Mouse (Mus musculus) embryonic facial prominence, embryonic 11.5 days (tissue): ENCODE measurements around the gene Gpr88. TPM values are rescaled to one million over a fixed set of nuclear protein-coding genes. Genes with fewer than 3 reads are reported as not detected.
A peak's percentile ranks its signal among the peaks of the same experiment; 100 is the strongest.

Experiments used
- ATAC-seq: fragments of 200-750 bp; cut with Nextera tagmentation; replicated peaks from 2 replicates; pipeline ENCODE4 v1.8.0; 2017; ENCODE audit warnings: low read depth; ENCODE audit not compliant: insufficient number of reproducible peaks, low FRiP score, low TSS enrichment
- DNase-seq: peaks from one replicate; pipeline ENCODE4 v3.0.0-alpha.2; 2015; ENCODE audit warnings: low spot score
- H3K27ac ChIP-seq: fragments of 300-500 bp; sonication (generic); replicated peaks from 2 replicates; pipeline ENCODE4 v1.5.1; 2014; ENCODE audit warnings: mild to moderate bottlenecking, low read depth, low read length, control low read depth
- H3K27me3 ChIP-seq: fragments of 300-500 bp; sonication (generic); 2 replicates; pipeline ENCODE4 v1.6.1; 2014; ENCODE audit warnings: mild to moderate bottlenecking, low read length, moderate library complexity, mixed read lengths; ENCODE audit not compliant: control insufficient read depth, insufficient read depth
- H3K36me3 ChIP-seq: fragments of 300-500 bp; sonication (generic); replicated peaks from 2 replicates; pipeline ENCODE4 v1.6.1; 2014; ENCODE audit warnings: low read depth, mild to moderate bottlenecking, low read length, moderate library complexity, mixed read lengths; ENCODE audit not compliant: control insufficient read depth, insufficient read depth
- H3K4me1 ChIP-seq: fragments of 300-500 bp; sonication (generic); 2 replicates; pipeline ENCODE4 v1.6.1; 2014; ENCODE audit warnings: low read length, mixed read lengths; ENCODE audit not compliant: control insufficient read depth, insufficient read depth
- H3K4me2 ChIP-seq: fragments of 300-500 bp; sonication (generic); 2 replicates; pipeline ENCODE4 v1.6.1; 2014; ENCODE audit warnings: low read depth, mild to moderate bottlenecking, control low read depth, low read length, moderate library complexity
- H3K4me3 ChIP-seq: fragments of 300-500 bp; sonication (generic); 2 replicates; pipeline ENCODE4 v1.5.1; 2014; ENCODE audit warnings: low read depth, low read length, control low read depth
- H3K9ac ChIP-seq: fragments of 300-500 bp; sonication (generic); replicated peaks from 2 replicates; pipeline ENCODE4 v1.6.1; 2014; ENCODE audit warnings: mild to moderate bottlenecking, control low read depth, low read length
- H3K9me3 ChIP-seq: fragments of 300-500 bp; sonication (generic); replicated peaks from 2 replicates; pipeline ENCODE4 v1.6.1; 2016; ENCODE audit warnings: mild to moderate bottlenecking, low read length, inconsistent platforms, mixed read lengths; ENCODE audit not compliant: control insufficient read depth
- WGBS: fragments of 180-500 bp; shearing (Covaris S2); extraction: QIAGEN DNeasy Blood & Tissue Kit; methylation state at CpG from one replicate; pipeline ENCODE4 v1.1.7; 2014; 5-methylcytosine and 5-hydroxymethylcytosine counted together
- polyA plus RNA-seq: library from polyadenylated mRNA; unstranded; fragments of >200 nt; fragmentation: Nextera tagmentation; extraction: Ambion mirVana; gene quantifications from 2 replicates; pipeline ENCODE4 v1.2.1, GENCODE M21; 2014

Gene Gpr88
- polyA plus RNA-seq, 1 experiment from 2014 or later = 0.56 TPM

DNA sequence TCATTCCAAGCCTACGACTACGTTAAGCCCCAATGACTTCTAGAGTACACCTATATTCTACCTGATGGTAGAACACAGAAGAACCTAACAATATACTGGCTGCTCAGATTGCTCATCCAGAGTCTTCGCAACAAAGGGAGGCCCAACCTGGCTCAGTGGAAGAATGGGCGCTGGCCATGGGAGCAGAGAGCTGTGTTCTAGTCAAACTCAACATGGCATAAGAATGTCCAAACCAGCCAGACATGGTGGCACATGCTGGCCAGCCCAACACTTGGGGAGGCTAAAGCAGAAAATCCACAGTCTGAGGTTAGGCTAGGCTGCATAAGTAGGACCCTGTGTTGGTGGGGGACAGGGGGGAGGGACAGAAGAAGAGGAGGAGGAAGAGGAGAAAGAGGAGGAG lies 31.4 kb upstream of the Gpr88 start:
- DNase-seq = no peak
- no peak for ATAC-seq
- H3K9ac ChIP-seq = no peak overlapping the region
- no peaks in the 10 kb centered on the region for H3K4me1 ChIP-seq
- no peaks in the 10 kb centered on the region for H3K27me3 ChIP-seq
- no peak overlapping the region for H3K4me2 ChIP-seq
- H3K9me3 ChIP-seq = no peaks in the 10 kb centered on the region
- no peak overlapping the region for H3K4me3 ChIP-seq
- 92% methylated on average over 4 of the region's 4 CpGs for WGBS
- no peaks in the 10 kb centered on the region for H3K36me3 ChIP-seq
- H3K27ac ChIP-seq = no peak overlapping the region

DNA sequence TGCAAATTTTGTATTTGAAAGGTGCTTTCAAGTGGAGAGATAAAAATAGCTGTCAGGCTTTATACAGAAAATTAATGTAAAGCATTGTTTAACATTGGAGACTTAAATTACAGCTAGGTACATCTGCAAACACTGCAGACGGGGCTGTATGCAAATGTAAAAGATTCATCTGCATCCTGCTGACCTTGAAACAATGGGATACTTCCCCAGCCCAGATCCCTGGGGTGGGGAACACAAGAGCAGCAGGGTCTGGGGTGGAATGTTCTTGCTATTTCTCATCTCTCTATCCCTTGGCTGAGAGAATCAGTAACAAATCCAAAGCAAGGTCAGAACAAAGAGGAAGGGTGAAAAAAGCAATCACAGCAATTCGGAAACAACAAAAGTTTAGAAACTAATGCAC lies 30.7 kb upstream of the Gpr88 start:
- H3K36me3 ChIP-seq = no peaks in the 10 kb centered on the region
- WGBS = 53% methylated on average over 2 of the region's 2 CpGs
- no peak for ATAC-seq

DNA sequence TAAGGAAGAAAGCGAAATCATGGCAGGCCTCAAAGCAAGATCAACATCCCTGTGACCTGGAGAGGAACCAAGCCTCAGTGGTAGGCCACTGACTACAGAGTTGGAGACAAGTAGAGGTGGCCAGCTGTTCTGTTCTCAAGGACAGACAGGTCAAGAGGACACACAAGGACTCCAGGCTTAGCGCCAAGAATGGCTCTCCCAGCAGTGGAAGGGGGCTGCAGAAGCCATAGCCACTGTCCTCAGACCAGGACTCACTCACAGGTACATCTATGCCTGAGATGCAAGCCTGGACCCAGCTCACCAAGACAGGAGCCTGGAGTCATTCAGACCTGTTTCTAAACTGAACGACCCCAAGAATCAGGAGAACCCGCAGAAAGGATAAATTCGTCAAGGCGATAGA lies 28.4 kb upstream of the Gpr88 start:
- no peak overlapping the region for H3K27ac ChIP-seq
- DNase-seq (no peak), ATAC-seq (no peak)
- H3K36me3 ChIP-seq = no peaks in the 10 kb centered on the region
- H3K27me3 ChIP-seq = no peaks in the 10 kb centered on the region
- no peak overlapping the region for H3K9ac ChIP-seq
- 94% methylated on average over 6 of the region's 6 CpGs for whole genome bisulfite sequencing
- H3K9me3 ChIP-seq = no peaks in the 10 kb centered on the region
- no peak overlapping the region for H3K4me2 ChIP-seq
- no peaks in the 10 kb centered on the region for H3K4me1 ChIP-seq
- H3K4me3 ChIP-seq = no peak overlapping the region

More for the DNA sequence above, 30.7 kb upstream of the Gpr88 start:
- H3K27me3 ChIP-seq = no peaks in the 10 kb centered on the region
- no peak for DNase-seq
- H3K27ac ChIP-seq = no peak overlapping the region
- no peaks in the 10 kb centered on the region for H3K9me3 ChIP-seq
- H3K4me3 ChIP-seq = no peak overlapping the region
- H3K4me1 ChIP-seq = no peaks in the 10 kb centered on the region
- no peak overlapping the region for H3K9ac ChIP-seq
- no peak overlapping the region for H3K4me2 ChIP-seq

DNA sequence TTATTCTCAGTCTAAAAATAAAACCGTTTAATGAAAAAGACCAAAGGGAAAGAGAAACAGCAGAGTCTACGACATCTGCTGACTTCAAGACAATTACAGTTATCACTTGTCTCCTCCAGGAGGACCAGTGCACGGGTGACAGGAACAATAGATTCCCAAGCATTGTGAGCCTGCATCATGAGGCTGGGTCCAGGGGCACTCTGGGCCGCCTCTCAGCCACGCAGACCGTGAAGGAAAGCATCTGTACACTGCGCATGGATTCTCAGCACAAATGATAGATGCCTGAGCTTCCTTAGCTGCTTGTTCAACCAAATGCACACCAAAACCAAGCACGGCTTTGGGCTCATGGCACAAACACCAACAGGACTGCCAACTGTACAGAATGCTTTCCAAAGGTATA lies 23.8 kb upstream of the Gpr88 start:
- H3K4me3 ChIP-seq = no peak overlapping the region
- WGBS = 81% methylated on average over 8 of the region's 8 CpGs
- DNase-seq (no peak), ATAC-seq (no peak)
- no peaks in the 10 kb centered on the region for H3K36me3 ChIP-seq
- H3K4me1 ChIP-seq = no peaks in the 10 kb centered on the region
- no peak overlapping the region for H3K9ac ChIP-seq
- H3K4me2 ChIP-seq = no peak overlapping the region
- no peaks in the 10 kb centered on the region for H3K9me3 ChIP-seq
- no peak overlapping the region for H3K27ac ChIP-seq
- no peaks in the 10 kb centered on the region for H3K27me3 ChIP-seq

DNA sequence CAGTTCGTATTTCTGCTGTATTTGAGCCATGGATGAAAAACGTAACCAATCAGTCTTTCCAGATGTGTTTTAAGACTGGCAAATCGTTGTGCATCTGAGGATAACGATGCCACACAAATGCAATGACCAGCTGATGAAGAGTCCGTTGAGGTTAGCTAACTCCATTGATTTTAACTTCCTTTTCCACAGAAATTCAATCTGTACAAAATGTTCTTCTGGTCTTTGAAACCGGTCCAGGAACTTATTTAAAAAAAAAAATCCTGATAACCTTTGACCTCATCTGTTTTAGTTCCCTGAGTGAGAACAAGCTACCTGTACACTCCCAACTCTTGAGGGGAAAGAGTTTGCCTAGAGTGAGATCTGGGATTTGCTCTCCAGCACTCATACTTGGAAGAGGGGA lies 18.4 kb upstream of the Gpr88 start:
- no peak for ATAC-seq
- WGBS = 85% methylated on average over 6 of the region's 6 CpGs
- Histone ChIP-seq H3K36me3 (no peaks in the 10 kb centered on the region), H3K4me1 (no peaks in the 10 kb centered on the region), H3K27ac (no peak overlapping the region), H3K9me3 (no peaks in the 10 kb centered on the region), H3K4me2 (no peak overlapping the region), H3K27me3 (no peaks in the 10 kb centered on the region), H3K4me3 (no peak overlapping the region), H3K9ac (no peak overlapping the region)
- DNase-seq = no peak

DNA sequence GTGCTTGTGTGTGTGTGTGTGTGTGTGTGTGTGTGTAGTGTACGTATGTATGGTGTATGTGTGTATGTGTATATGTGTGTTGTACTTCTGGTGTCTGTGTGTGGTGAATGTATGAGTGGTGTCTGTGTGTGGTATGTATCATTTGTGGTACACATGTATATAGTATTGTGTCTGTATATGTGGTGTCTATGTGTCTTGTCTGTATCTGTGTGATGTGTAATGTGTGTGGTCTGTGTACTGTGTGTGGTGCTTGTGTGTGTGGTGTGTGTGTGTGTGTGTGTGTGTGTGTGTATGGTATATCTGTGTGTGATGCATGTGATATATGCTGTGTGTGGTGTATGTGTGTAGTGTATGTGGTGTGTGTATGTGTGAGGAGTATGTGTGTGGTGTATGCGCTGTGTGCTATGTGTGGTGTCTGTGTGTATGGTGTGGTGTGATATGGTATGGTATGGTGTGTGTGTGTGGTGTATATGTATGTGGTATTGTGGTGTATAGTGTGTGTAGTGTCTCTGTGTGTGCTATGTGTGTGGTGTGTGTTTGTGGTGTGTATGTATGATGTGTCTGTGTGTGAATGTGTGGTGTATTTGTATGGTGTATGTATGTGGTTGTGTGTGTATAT lies 13.8 kb upstream of the Gpr88 start:
- Histone ChIP-seq H3K4me3 (no peak overlapping the region), H3K9ac (no peak overlapping the region), H3K36me3 (no peaks in the 10 kb centered on the region), H3K27me3 (no peaks in the 10 kb centered on the region), H3K27ac (no peak overlapping the region), H3K4me2 (no peak overlapping the region), H3K9me3 (no peaks in the 10 kb centered on the region), H3K4me1 (no peaks in the 10 kb centered on the region)
- WGBS = 94% methylated on average over 2 of the region's 2 CpGs
- DNase-seq (no peak), ATAC-seq (peak; percentile 67; the same call in 1 of the 2 replicates)

DNA sequence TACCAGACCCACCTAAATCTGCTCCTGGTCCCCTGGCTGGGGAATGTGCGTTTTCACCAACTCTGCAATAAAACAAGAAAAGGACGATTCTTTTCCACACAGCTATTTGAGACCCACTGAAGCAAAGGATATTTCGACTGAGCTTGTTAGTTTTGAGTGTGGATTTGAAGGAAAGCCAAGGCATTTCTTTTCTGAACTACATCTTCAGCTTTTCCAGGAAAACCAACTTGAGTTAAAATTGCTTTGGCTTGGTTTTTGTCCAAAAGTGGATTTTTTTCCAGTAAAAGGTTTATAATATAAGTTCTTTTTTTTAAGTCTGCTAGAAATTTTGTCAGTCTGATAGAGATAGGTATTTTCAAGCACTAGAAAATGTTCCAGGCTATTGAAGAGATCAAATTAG lies 13.1 kb upstream of the Gpr88 start:
- Histone ChIP-seq H3K27ac (no peak overlapping the region), H3K27me3 (no peaks in the 10 kb centered on the region), H3K9ac (no peak overlapping the region), H3K4me2 (no peak overlapping the region), H3K9me3 (no peaks in the 10 kb centered on the region), H3K4me3 (no peak overlapping the region), H3K4me1 (no peaks in the 10 kb centered on the region), H3K36me3 (no peaks in the 10 kb centered on the region)
- WGBS = 80% methylated on average over 3 of the region's 3 CpGs
- DNase-seq (no peak), ATAC-seq (no peak)

DNA sequence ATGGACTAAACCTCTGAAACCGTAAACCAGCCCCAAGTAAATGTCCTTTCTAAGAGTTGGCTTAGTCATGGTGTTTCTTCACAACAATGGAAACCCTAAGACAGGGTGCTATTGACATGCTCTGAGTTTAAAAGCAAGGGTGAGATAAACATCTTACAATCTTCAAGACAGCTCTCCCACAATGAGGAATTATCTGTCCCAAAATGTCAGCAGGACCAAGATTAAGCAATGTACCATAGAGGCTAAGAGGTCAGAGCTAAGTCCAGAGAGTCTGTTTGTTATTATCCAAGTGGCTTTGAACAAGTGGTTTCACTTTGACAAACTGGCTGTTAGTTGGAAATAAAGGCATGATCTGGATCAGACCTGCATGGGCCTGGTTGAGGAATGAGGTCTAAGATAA lies 10.7 kb upstream of the Gpr88 start:
- no peaks in the 10 kb centered on the region for H3K36me3 ChIP-seq
- DNase-seq (no peak), ATAC-seq (no peak)
- no peak overlapping the region for H3K4me3 ChIP-seq
- WGBS = 87% methylated on average over 1 of the region's 1 CpGs
- no peaks in the 10 kb centered on the region for H3K9me3 ChIP-seq
- no peaks in the 10 kb centered on the region for H3K27me3 ChIP-seq
- no peaks in the 10 kb centered on the region for H3K4me1 ChIP-seq
- H3K9ac ChIP-seq = no peak overlapping the region
- no peak overlapping the region for H3K4me2 ChIP-seq
- no peak overlapping the region for H3K27ac ChIP-seq
